Mouse (Mus musculus) fat pad, adult 2 months (tissue): ENCODE data around the gene Krt33a.

ENCODE experiments used
- DNase-seq: peaks from one replicate; pipeline ENCODE4 v3.0.0-alpha.2; 2011; ENCODE audit warnings: low read depth, low spot score; ENCODE audit errors: extremely low read depth

Gene Krt33a

DNA sequence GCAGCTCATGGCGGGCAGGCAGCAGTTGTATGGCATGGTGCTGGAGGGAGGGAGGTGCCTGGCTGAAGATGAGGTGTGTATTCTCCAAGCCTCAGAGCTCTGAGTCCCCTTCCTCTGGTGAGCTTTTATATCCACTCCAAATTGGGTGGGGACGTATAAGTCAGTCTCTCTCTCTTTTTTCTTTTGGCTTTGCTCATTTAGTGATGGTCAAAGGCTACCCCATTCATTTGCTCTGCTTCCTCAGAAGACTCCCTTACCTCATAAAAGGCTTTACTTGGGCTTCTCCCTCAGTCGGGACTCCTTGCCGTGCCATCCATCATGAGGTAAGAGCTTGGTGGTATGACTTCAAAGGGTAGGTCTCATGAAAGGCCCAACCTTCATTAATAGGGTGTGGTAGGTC is at the start of gene Krt33a:
Gene Krt33a, minus strand, starts transcription at position 101 of the 400 bp plus-strand sequence.
- no peak for DNase-seq

DNA sequence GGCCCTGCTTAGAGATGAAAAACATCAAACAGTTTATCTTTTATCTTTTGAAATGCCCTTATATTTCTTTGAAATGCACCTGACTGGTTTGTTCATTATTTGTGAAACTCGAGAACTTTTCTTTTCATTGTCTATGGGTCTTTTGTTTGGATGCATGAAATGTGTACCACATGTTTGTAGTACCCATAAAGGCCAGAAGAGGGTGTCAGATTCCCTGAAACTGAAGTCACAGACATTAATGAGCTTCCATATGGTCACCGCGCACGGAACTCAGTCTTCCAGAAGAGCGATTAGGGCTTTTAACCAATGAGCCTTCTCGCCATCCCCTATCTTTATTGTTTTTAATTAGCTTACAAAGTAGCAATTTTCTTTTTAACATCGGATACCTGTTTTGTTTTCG is 42.9 kb upstream of the Krt33a start:
- no peak for DNase-seq

DNA sequence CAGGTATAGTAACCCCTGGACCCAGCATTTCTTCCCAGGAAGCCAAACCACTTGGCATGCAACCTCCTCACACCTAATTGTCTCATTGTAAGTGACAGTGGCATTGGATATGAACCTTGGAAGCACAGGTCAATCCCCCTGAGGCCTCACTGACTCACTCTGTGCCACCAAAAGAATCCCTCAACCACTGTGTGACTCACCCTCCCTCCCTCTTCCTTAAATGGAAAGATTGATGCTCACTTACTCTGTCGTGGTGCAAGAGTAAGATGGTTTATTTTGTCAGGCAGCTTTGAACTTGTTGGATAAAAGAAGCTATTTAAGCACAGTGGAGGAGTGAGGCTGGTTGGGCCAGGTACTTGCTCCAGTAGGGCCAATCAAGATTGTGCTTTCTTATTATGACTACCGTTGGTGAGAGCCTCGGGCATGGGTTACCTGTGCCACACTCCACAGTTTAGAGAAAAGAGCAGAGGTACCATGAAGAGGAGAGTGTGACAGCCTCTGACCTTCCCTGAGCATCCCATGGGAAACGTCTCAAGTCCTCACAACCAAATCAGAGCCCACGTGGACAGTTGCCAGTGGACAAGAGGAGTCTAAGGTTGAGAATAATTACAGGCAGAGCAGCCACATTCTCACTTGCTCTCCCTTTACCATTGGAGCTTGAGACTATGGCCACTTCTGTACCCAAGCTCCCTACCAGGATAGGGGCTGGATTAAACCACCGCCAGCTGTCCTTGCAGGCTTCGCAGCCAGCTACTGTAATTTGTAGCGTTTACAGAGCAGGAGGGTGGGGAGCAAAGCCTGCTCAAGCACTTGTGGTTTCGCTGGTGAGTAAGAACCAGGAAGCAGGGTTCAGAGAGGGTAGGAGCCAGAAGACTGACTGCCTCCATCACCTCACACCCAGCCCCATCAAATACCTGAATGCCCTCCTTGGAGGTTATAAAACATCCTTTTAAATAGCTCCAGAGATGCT is 40.0 kb upstream of the Krt33a start:
- peak; percentile 64 for DNase-seq

DNA sequence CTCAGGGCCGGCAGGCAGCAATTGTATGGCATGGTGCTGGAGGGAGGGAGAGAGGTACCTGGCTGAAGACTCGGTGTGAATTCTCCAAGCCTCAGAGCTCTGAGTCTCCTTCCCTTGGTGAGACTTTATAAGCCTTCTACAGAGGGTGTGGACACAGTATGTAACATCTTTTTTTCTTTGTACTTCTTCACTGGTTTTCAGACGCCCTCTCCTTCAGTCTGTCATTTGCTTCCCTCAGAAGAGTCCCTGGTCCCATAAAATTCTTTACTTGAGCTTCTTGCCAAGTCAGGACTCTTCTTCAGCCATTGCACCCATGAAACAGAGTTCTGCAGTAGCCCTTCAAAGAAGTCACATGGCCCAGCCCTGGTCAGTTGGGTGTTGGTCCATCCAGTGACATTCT is 34.4 kb upstream of the Krt33a start, which contains the start of gene Krt31:
Gene Krt31, minus strand, starts transcription at position 101 of the 400 bp plus-strand sequence.
- DNase-seq, result no peak

DNA sequence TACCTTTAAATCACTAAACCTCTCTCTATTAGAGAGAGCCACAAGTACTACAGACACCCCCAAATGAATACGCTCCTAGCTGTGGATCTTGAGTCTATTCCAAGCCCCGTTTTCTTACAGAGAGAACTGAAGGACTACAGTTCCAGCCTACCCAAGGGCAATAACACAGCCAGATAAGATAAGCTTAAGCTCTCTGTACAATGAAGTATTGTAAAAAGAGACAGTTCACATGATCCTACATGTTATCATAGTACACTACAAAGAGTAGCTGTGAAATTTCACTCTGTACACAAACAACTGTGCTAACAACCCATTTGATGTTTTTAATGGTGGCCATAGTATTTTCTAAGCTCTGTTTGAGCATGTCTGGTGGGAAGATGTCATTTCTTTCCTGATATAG is 31.2 kb upstream of the Krt33a start:
- DNase-seq, result no peak

DNA sequence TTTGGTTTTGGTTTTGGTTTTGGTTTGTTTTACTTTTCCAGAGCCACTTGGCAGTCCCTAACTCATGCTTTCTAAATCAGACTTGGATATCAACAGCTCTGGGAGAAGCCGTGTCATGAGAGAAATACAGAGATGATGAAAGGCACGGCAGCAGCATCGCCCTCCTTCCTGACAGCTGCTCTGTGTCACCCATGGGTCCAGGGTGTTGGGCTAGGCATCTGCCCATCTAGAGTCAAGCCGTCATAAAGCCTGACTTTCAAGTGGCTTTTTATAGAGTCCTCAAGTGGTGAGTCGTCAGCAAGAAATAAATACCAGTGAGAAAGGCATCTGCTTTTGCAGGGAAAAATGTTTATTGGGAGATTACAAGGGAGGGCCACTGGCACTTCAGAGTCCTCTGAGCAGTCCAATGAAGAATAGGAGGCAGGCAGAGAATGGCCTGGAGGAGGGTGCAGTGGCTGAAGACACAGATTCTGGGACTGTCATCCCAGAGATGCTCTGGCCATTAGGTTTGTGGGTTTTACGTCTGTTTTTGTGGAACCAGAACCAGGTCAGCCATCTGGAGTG is 30.4 kb upstream of the Krt33a start:
- no peak for DNase-seq

DNA sequence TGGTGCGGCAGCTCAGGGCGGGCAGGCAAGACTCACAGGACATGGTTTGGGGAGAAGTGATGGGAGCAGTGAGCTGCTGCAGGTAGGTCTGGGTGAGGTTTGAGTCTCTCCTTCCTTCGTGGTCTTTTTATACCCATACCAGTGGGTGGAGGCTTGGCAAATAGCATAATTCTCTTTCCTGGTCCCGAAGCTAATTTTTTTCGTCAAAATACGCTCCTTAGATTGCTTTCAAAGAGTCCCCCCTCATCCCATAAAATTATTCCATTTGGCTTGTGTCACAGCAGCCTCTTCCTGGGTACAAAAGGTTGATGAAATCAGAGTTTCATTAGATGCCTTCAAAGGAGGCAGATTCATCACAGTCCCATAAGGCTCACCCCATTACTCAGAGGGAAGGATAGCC is 25.4 kb upstream of the Krt33a start, which contains the start of gene Krt34:
Gene Krt34, minus strand, starts transcription at position 101 of the 400 bp plus-strand sequence.
- DNase-seq, result no peak

DNA sequence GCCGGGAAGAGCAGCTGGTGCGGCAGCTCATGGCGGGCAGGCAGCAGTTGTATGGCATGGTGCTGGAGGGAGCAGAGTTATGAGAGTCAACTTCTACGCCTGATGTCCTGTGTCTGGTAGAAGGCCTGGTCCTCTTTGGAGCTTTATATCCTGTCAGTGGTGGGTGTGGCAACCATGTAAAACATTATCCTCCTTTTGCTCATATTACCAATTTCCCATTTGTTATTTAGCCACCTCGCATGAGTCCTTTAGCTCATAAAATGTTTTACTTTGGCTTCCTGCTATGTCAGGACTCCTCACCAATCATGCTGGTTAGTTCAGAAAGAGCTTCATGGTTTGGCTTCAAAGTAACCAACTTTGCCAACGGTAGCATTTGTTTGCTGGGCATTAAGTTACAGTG is 13.8 kb upstream of the Krt33a start, which contains the start of gene Krt33b:
Gene Krt33b, minus strand, starts transcription at position 101 of the 400 bp plus-strand sequence.
- no peak for DNase-seq

DNA sequence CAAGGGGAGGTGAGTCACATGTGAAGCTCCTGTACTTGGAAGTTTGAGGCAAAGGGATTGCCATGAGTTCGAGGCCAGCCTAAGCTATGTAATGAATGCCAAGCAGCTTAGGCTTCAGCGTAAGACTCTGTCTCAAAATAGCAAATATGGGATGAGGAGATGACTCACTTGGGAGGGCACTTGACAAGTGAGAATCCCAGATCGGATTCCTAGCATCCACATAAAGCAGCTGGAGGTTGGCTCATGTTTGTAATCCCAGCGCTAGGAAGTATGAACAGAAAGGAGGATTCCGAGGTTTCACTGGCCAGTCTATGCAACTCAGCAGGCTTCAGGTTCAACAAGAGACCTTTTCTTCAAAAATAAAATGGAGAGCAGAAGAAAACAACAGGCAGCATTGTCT is 5.4 kb upstream of the Krt33a start:
- DNase-seq, result no peak

DNA sequence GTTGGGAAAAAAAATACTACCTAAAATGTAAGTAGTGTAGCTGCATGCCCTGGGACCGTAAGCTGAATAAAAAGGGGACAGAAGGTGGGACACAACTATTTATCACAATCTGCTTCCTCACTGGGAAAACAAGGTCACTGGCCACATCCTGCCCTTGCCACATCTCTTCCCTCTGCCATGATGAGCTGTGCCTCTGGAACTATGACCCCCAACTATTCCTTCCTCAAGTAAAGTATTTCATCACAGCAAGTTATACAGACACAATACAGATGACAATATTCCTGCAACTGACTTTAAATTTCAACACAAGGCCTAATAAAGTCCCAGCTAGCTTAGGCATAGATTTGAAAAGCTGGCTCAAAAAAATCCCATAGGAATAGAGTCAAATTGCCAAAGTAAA is 3.5 kb upstream of the Krt33a start:
- DNase-seq, result no peak

DNA sequence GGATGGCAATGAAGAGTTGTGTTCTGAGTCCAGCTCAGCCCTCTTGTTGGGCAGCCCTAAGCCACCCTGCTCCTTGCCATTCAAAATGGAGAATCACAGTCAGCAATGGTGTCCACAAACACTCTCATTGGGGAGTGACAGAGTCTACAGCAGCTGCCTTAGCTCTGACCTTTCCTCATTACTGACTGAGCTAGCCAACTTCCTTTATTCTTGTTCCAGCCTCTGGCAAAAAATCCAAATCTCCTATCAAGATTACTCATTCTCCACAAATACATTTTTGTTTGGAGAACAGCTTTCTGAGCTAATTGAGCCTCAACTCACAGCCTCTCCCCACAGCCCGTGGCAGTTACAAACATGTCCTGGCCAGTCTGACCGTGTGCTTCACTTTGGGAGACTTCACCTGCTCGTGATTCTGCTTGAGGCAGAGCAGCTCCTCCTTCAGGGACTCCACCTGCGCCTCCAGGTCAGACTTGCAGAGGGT is 2.3 kb downstream of the Krt33a start:
- DNase-seq, result no peak

DNA sequence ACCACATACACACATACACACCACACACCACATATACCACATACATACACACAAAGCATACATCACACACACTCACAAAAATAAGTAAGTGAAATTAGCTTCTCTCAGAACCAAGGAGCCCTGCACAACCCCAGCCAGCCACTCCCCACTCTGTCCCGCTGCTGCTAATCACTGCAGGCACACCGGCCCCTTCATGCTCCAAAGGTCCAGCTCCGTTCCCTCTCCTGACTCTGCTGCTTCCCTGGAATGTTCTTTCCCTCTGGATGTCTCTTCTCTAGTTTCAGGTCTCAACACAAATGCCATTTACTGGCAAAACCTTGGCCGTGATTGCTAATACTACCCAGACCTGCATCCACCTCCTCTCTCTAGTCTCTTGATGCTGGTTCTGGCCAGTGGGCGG is 5.3 kb downstream of the Krt33a start:
- DNase-seq, result no peak

DNA sequence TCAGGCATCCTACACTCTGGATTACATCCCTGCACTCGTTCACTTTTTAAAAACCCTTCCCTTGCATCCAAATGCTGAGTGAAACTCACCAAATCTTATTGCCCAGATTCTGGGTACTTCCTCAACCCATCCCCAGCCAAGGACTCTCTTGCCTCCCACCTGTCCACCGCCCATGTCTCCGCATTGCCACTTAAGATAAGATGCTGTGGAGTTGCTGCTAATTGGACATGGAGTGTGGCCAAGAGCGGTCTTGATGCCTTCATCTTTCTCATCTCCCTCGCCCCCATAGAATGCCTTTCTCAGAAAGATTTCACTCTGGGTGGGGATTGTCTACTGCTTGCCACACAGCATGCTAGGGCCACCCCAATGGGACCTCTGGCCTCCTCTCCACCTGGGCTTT is 7.7 kb downstream of the Krt33a start:
- DNase-seq, result no peak

DNA sequence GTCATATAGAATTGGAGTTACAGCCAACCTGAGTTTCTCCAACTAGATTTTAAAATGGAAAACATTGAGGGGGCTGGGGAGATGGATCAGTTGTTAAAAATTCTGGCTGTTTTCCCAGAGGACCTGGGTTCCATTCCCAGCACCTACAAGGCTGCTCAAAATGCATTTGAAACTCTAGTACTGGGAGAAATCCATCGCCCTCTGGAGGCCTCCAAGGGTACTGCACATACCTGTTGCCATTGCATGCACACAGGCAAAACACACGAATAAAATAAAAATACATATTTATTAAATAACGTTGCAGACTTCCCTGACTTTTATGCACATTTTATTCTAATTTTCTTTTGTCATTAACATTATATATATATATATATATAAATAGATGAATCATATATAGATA is 9.4 kb downstream of the Krt33a start:
- DNase-seq, result no peak

DNA sequence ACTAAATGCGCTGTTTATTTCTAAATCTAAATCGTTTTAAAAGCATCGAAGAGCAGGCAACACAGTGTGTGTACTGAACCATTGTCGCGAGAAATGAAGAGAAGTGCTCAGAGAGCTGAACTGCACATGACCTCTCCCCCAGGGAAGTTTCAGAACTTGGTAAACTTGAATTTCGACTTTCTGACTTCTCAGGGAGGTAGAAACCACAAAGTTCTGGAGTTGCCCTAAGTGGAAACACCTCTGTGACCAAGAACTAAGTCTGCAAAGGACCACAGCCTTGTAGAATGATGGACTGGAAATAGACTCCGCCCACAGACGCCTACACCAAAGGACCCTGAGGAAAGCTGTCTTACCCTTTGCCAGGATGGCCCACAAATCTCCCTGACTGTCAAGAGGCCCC is 10.1 kb downstream of the Krt33a start:
- peak; percentile 37 for DNase-seq

DNA sequence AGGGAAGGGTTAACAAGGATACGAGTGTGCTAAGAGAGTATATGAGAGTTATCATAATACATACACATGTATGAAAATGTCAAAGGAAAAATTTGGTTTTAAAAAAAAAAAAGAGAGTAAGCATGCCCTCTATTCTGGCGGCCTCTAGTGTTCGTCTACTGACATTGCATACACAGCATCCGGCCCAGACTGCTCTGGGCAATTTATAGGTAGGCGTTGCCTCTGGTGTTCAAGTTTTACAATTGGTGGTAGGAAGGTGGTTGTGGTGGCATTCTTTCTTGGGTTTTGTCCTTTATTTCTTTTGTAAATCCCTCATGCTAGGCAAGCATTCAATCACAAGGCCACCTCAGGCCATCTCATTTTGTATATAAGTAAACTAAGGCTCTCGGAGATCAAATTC is 11.2 kb downstream of the Krt33a start:
- no peak for DNase-seq

DNA sequence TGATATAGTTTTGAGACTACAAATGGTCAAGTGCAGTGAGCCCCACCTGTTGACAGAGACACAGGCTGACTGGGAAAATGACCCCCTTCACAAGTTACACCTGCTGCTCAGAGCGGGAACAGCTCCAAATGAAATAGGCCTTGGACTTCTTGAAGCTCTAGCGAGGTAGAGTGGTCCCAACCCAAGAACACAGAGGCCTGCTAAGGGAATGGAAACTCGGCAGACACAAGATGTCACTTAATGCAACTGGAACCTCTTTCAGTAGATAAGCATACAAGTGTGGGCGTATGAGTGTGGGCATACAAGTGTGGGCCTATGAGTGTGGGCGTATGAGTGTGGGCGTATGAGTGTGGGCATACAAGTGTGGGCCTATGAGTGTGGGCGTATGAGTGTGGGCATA is 16.9 kb downstream of the Krt33a start:
- no peak for DNase-seq

DNA sequence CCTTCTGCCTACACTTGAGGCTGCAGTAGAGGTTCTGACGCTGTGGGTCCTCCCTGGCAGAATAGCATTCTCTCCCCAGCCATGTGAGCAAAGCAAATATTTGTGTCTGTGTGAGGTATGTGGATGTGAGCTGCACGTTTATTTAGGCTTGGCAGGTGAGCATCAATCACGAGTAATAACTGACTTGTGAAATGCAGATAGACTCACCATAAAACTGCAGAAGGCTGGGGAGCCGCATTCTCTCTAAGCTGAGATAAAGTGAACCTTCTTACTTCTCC is 21.7 kb downstream of the Krt33a start:
- DNase-seq, result no peak

DNA sequence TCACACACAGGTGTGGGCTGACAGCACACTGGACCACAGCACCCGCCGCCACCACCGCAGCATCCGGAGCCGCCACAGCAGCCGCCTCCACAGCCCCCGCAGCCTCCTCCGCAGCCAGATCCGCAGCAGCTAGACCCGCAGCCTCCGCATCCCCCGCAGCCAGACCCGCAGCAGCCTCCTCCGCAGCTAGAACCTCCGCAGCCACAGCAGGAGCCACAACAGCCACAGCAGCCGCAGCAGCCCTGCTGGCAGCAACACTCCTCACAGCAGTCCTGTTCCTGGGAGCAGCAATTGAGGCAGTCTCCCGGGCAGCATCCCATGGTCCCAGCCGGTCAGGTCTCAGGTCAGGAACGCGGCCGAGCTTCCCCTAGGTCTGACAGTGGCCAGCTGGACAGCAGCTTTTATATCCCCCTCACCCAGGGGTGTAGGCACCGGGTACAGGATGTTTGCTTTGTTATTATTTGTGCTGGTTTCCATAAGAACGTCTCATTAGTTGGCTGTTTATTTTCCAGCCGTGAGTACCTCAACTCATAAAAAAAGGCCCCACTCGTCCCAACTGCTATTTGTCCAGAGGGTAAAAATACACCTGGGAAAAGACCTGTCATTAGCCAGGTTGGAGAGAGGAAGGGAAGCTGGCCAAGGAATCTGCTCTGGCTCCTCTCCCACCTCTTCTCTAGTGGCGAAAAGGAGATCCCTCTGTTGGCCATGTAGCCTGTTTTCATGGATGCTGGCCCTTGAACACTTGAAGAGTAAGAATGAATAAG is 22.2 kb downstream of the Krt33a start, which contains the start of gene Krtap17-1:
Gene Krtap17-1, minus strand, starts transcription at position 375 of the 764 bp plus-strand sequence.
- no peak for DNase-seq

DNA sequence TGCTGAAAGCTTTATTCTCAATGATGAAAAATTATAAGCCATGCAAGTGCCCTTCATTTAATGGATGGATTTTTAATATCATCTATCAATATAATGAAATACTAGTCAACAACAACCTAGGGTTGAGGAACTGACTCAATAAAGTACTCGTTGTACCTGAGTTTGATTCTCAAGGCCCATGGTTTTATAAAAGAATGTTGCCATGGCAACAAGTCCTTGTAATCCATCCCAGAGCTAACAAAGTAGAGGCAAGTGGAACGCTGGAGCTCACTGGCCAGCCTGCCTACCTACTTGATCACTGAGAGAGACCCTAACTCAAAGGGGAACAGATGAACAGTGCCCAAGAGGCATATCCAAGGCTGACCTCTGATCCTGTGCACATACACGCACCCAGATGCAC is 25.4 kb downstream of the Krt33a start:
- no peak for DNase-seq

DNA sequence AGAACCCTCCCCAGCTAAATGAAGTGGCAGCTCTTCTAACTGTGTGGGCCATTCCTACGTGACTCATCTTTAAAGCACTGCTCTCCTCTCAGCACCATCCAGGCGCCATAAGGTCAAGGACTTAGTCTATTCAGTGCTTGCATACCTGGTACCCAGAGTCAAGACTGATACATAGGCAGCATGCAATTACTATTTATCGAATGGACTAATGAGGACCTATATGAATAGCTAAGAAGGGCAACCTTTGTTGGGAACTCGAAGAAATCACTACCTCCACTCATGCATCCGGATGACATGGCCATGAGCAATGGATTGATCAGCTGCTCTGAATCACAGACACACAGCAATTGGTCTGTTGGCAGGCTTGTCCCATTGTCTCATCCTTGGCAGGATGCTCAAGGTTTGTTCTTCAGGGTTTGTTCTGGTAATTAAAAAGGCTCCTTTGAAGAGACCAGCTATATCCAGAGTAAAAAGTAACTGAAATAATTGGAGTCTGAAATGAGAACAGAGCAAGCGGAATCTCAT is 26.1 kb downstream of the Krt33a start:
- no peak for DNase-seq
